Mouse (Mus musculus): ENCODE data around the gene Chtf18. TPM values are rescaled to one million over a fixed set of nuclear protein-coding genes. Genes with fewer than 3 reads are reported as not detected.

The Chtf18 gene
- polyA plus RNA-seq, 1 experiment = 15.6 TPM

- peaks cover 32% of the 10 kb centered on the region for H3K27me3 ChIP-seq (ENCODE audit: control insufficient read depth)
- no peaks in the 10 kb centered on the region for H3K9me3 ChIP-seq (ENCODE audit: control insufficient read depth, low read length)
- H3K4me1 ChIP-seq (ENCODE audit: control insufficient read depth) = peaks cover 26% of the 10 kb centered on the region
- no peak within 1 kb of the TSS for H3K4me3 ChIP-seq (replicated peaks)
- peaks cover 38% of the 10 kb centered on the region for H3K36me3 ChIP-seq (ENCODE audit: control insufficient read depth)
- TF ChIP-seq TAL1 (IDR thresholded peaks at IDR 0.05; ENCODE audit: low read length) = no peak
- TF ChIP-seq GATA1 (IDR thresholded peaks at IDR 0.05; ENCODE audit: low read length) = no peak
Measured at GRCm38 (mm10) chr17:25716711-25717637, 10.2 kb downstream of the Chtf18 start, which contains the start of gene Gng13. TSS of gene Gng13 (plus strand) at chr17:25717171.

- peaks cover 30% of the 10 kb centered on the region for H3K36me3 ChIP-seq (ENCODE audit: control insufficient read depth)
Measured at GRCm38 (mm10) chr17:25716130-25716529, 11.1 kb downstream of the Chtf18 start.

GRCm38 (mm10) chr17:25715627-25716026 is 11.6 kb downstream of the Chtf18 start:
- Histone ChIP-seq H3K9me3 (ENCODE audit: control insufficient read depth, low read length) (no peaks in the 10 kb centered on the region), H3K4me3 (replicated peaks) (no peak overlapping the region), H3K4me1 (ENCODE audit: control insufficient read depth) (peaks cover 26% of the 10 kb centered on the region), H3K36me3 (ENCODE audit: control insufficient read depth) (peaks cover 25% of the 10 kb centered on the region), H3K27me3 (ENCODE audit: control insufficient read depth) (peaks cover 32% of the 10 kb centered on the region)
- TF ChIP-seq GATA1 (IDR thresholded peaks at IDR 0.05; ENCODE audit: low read length) (no peak), TAL1 (IDR thresholded peaks at IDR 0.05; ENCODE audit: low read length) (no peak)

More at GRCm38 (mm10) chr17:25716130-25716529, 11.1 kb downstream of the Chtf18 start:
- no peaks in the 10 kb centered on the region for H3K9me3 ChIP-seq (ENCODE audit: control insufficient read depth, low read length)
- H3K4me3 ChIP-seq (replicated peaks) = no peak overlapping the region
- H3K4me1 ChIP-seq (ENCODE audit: control insufficient read depth) = peaks cover 26% of the 10 kb centered on the region
- TF ChIP-seq TAL1 (IDR thresholded peaks at IDR 0.05; ENCODE audit: low read length) (no peak), GATA1 (IDR thresholded peaks at IDR 0.05; ENCODE audit: low read length) (no peak)
- H3K27me3 ChIP-seq (ENCODE audit: control insufficient read depth) = peaks cover 32% of the 10 kb centered on the region

GRCm38 (mm10) chr17:25711136-25711535 is 16.1 kb downstream of the Chtf18 start:
- Histone ChIP-seq H3K9me3 (ENCODE audit: control insufficient read depth, low read length) (peaks cover 6% of the 10 kb centered on the region), H3K4me3 (replicated peaks) (no peak overlapping the region), H3K27me3 (ENCODE audit: control insufficient read depth) (peaks cover 10% of the 10 kb centered on the region), H3K4me1 (ENCODE audit: control insufficient read depth) (peaks cover 9% of the 10 kb centered on the region), H3K36me3 (ENCODE audit: control insufficient read depth) (no peaks in the 10 kb centered on the region)
- TF ChIP-seq TAL1 (IDR thresholded peaks at IDR 0.05; ENCODE audit: low read length) = no peak
- no peak for TF ChIP-seq GATA1 (IDR thresholded peaks at IDR 0.05; ENCODE audit: low read length)

GRCm38 (mm10) chr17:25709994-25710393 is 17.2 kb downstream of the Chtf18 start:
- H3K4me1 ChIP-seq (ENCODE audit: control insufficient read depth) = no peaks in the 10 kb centered on the region; the same call in 1 of the 2 replicates
- peaks cover 4% of the 10 kb centered on the region for H3K27me3 ChIP-seq (ENCODE audit: control insufficient read depth)
- TF ChIP-seq GATA1 (IDR thresholded peaks at IDR 0.05; ENCODE audit: low read length) = no peak
- no peak for TF ChIP-seq TAL1 (IDR thresholded peaks at IDR 0.05; ENCODE audit: low read length)
- H3K9me3 ChIP-seq (ENCODE audit: control insufficient read depth, low read length) = peaks cover 6% of the 10 kb centered on the region
- no peak overlapping the region for H3K4me3 ChIP-seq (replicated peaks)
- no peaks in the 10 kb centered on the region for H3K36me3 ChIP-seq (ENCODE audit: control insufficient read depth)

GRCm38 (mm10) chr17:25700863-25701496 is 26.2 kb downstream of the Chtf18 start:
- Histone ChIP-seq H3K9me3 (ENCODE audit: control insufficient read depth, low read length) (peaks cover 2% of the 10 kb centered on the region; the same call in 1 of the 2 replicates), H3K4me1 (ENCODE audit: control insufficient read depth) (no peaks in the 10 kb centered on the region), H3K4me3 (replicated peaks) (no peak overlapping the region), H3K27me3 (ENCODE audit: control insufficient read depth) (no peaks in the 10 kb centered on the region), H3K36me3 (ENCODE audit: control insufficient read depth) (no peaks in the 10 kb centered on the region)
- TF ChIP-seq GATA1 (IDR thresholded peaks at IDR 0.05; ENCODE audit: low read length) (no peak), TAL1 (IDR thresholded peaks at IDR 0.05; ENCODE audit: low read length) (no peak)

GRCm38 (mm10) chr17:25698446-25698845 is 28.8 kb downstream of the Chtf18 start:
- Histone ChIP-seq H3K27me3 (ENCODE audit: control insufficient read depth) (no peaks in the 10 kb centered on the region), H3K4me1 (ENCODE audit: control insufficient read depth) (no peaks in the 10 kb centered on the region), H3K36me3 (ENCODE audit: control insufficient read depth) (no peaks in the 10 kb centered on the region), H3K4me3 (replicated peaks) (no peak overlapping the region), H3K9me3 (ENCODE audit: control insufficient read depth, low read length) (peaks cover 2% of the 10 kb centered on the region; the same call in 1 of the 2 replicates)
- TF ChIP-seq GATA1 (IDR thresholded peaks at IDR 0.05; ENCODE audit: low read length) (no peak), TAL1 (IDR thresholded peaks at IDR 0.05; ENCODE audit: low read length) (no peak)

GRCm38 (mm10) chr17:25696263-25696662 is 31.0 kb downstream of the Chtf18 start:
- no peak for TF ChIP-seq GATA1 (IDR thresholded peaks at IDR 0.05; ENCODE audit: low read length)
- H3K4me3 ChIP-seq (replicated peaks) = no peak overlapping the region
- no peaks in the 10 kb centered on the region for H3K27me3 ChIP-seq (ENCODE audit: control insufficient read depth)
- no peaks in the 10 kb centered on the region for H3K4me1 ChIP-seq (ENCODE audit: control insufficient read depth)
- H3K36me3 ChIP-seq (ENCODE audit: control insufficient read depth) = no peaks in the 10 kb centered on the region
- H3K9me3 ChIP-seq (ENCODE audit: control insufficient read depth, low read length) = peaks cover 2% of the 10 kb centered on the region; the same call in 1 of the 2 replicates

- no peaks in the 10 kb centered on the region for H3K9me3 ChIP-seq (ENCODE audit: control insufficient read depth, low read length)
- peaks cover 9% of the 10 kb centered on the region for H3K27me3 ChIP-seq (ENCODE audit: control insufficient read depth)
- no peaks in the 10 kb centered on the region for H3K4me1 ChIP-seq (ENCODE audit: control insufficient read depth)
- H3K36me3 ChIP-seq (ENCODE audit: control insufficient read depth) = no peaks in the 10 kb centered on the region
- TF ChIP-seq TAL1 (IDR thresholded peaks at IDR 0.05; ENCODE audit: low read length) = no peak
- TF ChIP-seq GATA1 (IDR thresholded peaks at IDR 0.05; ENCODE audit: low read length) = no peak
- H3K4me3 ChIP-seq (replicated peaks) = no peak overlapping the region
Measured at GRCm38 (mm10) chr17:25688922-25689321, 38.3 kb downstream of the Chtf18 start.
